Mouse (Mus musculus) hematopoietic stem cell, adult 5-6 weeks (primary cell): ENCODE measurements around the gene Cry1. TPM values are rescaled to one million over a fixed set of nuclear protein-coding genes. Genes with fewer than 3 reads are reported as not detected.
A peak's percentile ranks its signal among the peaks of the same experiment; 100 is the strongest.

Source experiments
- ATAC-seq, 2 experiments: fragments of 125-278 bp in 1 of 2; replicated peaks in 1 of 2; 2 replicates each; pipeline ENCODE4 v1.8.0; 2016 to 2017; ENCODE audit warnings: inconsistent platforms in 2 of 2, mild to moderate bottlenecking in 2 of 2, moderate number of reproducible peaks in 2 of 2, low read depth in 1 of 2, moderate TSS enrichment in 1 of 2; ENCODE audit not compliant: low FRiP score in 2 of 2, poor library complexity in 2 of 2, severe bottlenecking in 2 of 2, insufficient read depth in 1 of 2, low TSS enrichment in 1 of 2
- total RNA-seq: library from RNA; stranded (forward); fragments of 172-1452, 232-1000 nt; gene quantifications from 2 replicates; pipeline ENCODE4 v1.2.3, GENCODE M21; 2017

Gene Cry1
- 12.4 and 15.2 TPM in 2 replicates for total RNA-seq

- ATAC-seq: peak; percentile 63 to 82
These were observed at the start of gene Cry1 for GRCm38 (mm10) chr10:85184964-85185608. Cry1 (minus strand) TSS chr10:85185064.

GRCm38 (mm10) chr10:85221771-85222050 is 36.8 kb upstream of the Cry1 start:
- no peak for ATAC-seq

- peak; percentile 82 to 93 for ATAC-seq
These were observed 36.3 kb upstream of the Cry1 start for GRCm38 (mm10) chr10:85220918-85221770.

GRCm38 (mm10) chr10:85214847-85215246 is 30.0 kb upstream of the Cry1 start:
- ATAC-seq: no peak

GRCm38 (mm10) chr10:85211673-85212072 is 26.8 kb upstream of the Cry1 start:
- ATAC-seq: no peak

GRCm38 (mm10) chr10:85210125-85210524 is 25.3 kb upstream of the Cry1 start:
- no peak for ATAC-seq

- ATAC-seq: no peak
These were observed 24.3 kb upstream of the Cry1 start for GRCm38 (mm10) chr10:85209119-85209605.

GRCm38 (mm10) chr10:85205316-85205715 is 20.5 kb upstream of the Cry1 start:
- no peak for ATAC-seq

- no peak for ATAC-seq
These were observed 19.5 kb upstream of the Cry1 start for GRCm38 (mm10) chr10:85204255-85204855.

- ATAC-seq: peak; percentile 56 to 84; a peak in 3 of 4 replicates
These were observed 9.7 kb upstream of the Cry1 start for GRCm38 (mm10) chr10:85194528-85194927.

- ATAC-seq: no peak
These were observed 8.5 kb upstream of the Cry1 start for GRCm38 (mm10) chr10:85193321-85193720.

- no peak for ATAC-seq
These were observed 5.8 kb upstream of the Cry1 start for GRCm38 (mm10) chr10:85190652-85191051.

GRCm38 (mm10) chr10:85189966-85190365 is 5.1 kb upstream of the Cry1 start:
- no peak for ATAC-seq

GRCm38 (mm10) chr10:85186499-85186794 is 1.6 kb upstream of the Cry1 start:
- no peak for ATAC-seq

GRCm38 (mm10) chr10:85185639-85186498 is 1.0 kb upstream of the Cry1 start:
- ATAC-seq: 0 out of 4 replicates have a peak, but pooled peaks have one; percentile 9 to 13

GRCm38 (mm10) chr10:85184201-85184963 is 482 bp downstream of the Cry1 start:
- peak; percentile 19 to 27; a peak in 1 of 4 replicates for ATAC-seq

- ATAC-seq: peak; percentile 49 to 69; a peak in 3 of 4 replicates
These were observed 1.2 kb downstream of the Cry1 start for GRCm38 (mm10) chr10:85183619-85184018.
